8 mouse cellular contexts compared by ENCODE assay signal in genomic region chr11:31169161-31170051, GRCm38 (mm10). TPM values are rescaled to one million over a fixed set of nuclear protein-coding genes. Genes with fewer than 3 reads are reported as not detected.
DNase-seq lines count a peak whose midpoint lies in the region; ATAC-seq and TF ChIP-seq lines count a peak whose summit lies in the region.

No protein-coding gene starts in this region.

- H3K4me3 ChIP-seq in heart, embryonic 10.5 days: peak overlapping the region; percentile 58
- H3K4me3 ChIP-seq in kidney, postnatal 0 days (replicated peaks; ENCODE audit: low read depth, low read length): peak overlapping the region; percentile 31

- H3K36me3 ChIP-seq in heart, embryonic 10.5 days: no peaks in the 10 kb centered on the region
- no peaks in the 10 kb centered on the region for H3K36me3 ChIP-seq in kidney, postnatal 0 days (ENCODE audit: insufficient read depth, low read length)

- no peaks in the 10 kb centered on the region for H3K9me3 ChIP-seq in heart, embryonic 10.5 days
- H3K9me3 ChIP-seq in kidney, postnatal 0 days (replicated peaks; ENCODE audit: low read length): no peaks in the 10 kb centered on the region

- ATAC-seq in kidney, postnatal 0 days (replicated peaks; ENCODE audit: low FRiP score, low read depth): no peak; the same call in 1 of the 2 replicates
- peak; percentile 30; the same call in 1 of the 2 replicates for ATAC-seq in megakaryocyte, adult 5-6 weeks (ENCODE audit: poor library complexity, severe bottlenecking)

- 4% methylated on average over 21 of the region's 21 CpGs for WGBS in heart, embryonic 10.5 days
- 3% methylated on average over 20 of the region's 21 CpGs for WGBS in kidney, postnatal 0 days

- no peak overlapping the region for H3K27ac ChIP-seq in heart, embryonic 10.5 days
- H3K27ac ChIP-seq in kidney, postnatal 0 days: no peak overlapping the region

- H3K9ac ChIP-seq in kidney, postnatal 0 days (ENCODE audit: low read depth, low read length): 0 out of 2 replicates have a peak overlapping the region, but pooled peaks have one; percentile 14

- TF ChIP-seq CTCF in kidney, postnatal 0 days (IDR thresholded peaks at IDR 0.05; ENCODE audit: low read depth): no peak

- no peaks in the 10 kb centered on the region for H3K27me3 ChIP-seq in heart, embryonic 10.5 days (ENCODE audit: insufficient read depth, poor library complexity, severe bottlenecking)
- no peaks in the 10 kb centered on the region for H3K27me3 ChIP-seq in kidney, postnatal 0 days (ENCODE audit: insufficient read depth, low read length)

- DNase-seq in spleen, adult 12 weeks (ENCODE audit: low spot score): peak; percentile 53
- no peak for DNase-seq in spleen, postnatal 14 days (ENCODE audit: low spot score in 2 of 2)
- DNase-seq in cerebellum, postnatal 10 days: peak; percentile 15 to 17
- no peak for DNase-seq in heart, embryonic 10.5 days (ENCODE audit: low spot score)
- DNase-seq in kidney, postnatal 0 days (ENCODE audit: low spot score): peak; percentile 18
- DNase-seq in telencephalon, adult 2 months (ENCODE audit: low read depth, low spot score): peak; percentile 42
- no peak for DNase-seq in adipocyte (ENCODE audit: low spot score)

- H3K4me2 ChIP-seq in kidney, postnatal 0 days (ENCODE audit: low read length): peak overlapping the region; percentile 71

- peaks cover 8% of the 10 kb centered on the region; the same call in 1 of the 2 replicates for H3K4me1 ChIP-seq in heart, embryonic 10.5 days
- H3K4me1 ChIP-seq in kidney, postnatal 0 days (replicated peaks; ENCODE audit: insufficient read depth, low read length): no peaks in the 10 kb centered on the region

RNA-seq across cellular contexts. Expression of gene Gm17332, which starts 12.9 kb away (rescaled TPM):
- polyA plus RNA-seq in heart, embryonic 10.5 days (2016; fragmentation: Nextera tagmentation; extraction: Ambion mirVana): not detected in 2 replicates
- polyA plus RNA-seq in kidney, postnatal 0 days (2015; fragmentation: Nextera tagmentation; extraction: Ambion mirVana): not detected in 2 replicates
- total RNA-seq in megakaryocyte, adult 5-6 weeks (2015): not detected in 2 replicates
- total RNA-seq in megakaryocyte, adult 5-6 weeks (2017): not detected in 2 replicates

Comparison
In these comparisons a context has a peak if more than half of its experiments do, and no peak if none do; other contexts are left out.
1. DNase-seq: peak in spleen, adult 12 weeks (single experiment), cerebellum, postnatal 10 days (2 of 2), kidney, postnatal 0 days (single experiment) and telencephalon, adult 2 months (single experiment); none in spleen, postnatal 14 days (0 of 2), heart, embryonic 10.5 days (single experiment) and adipocyte (single experiment).